Mouse (Mus musculus) CD4-positive, CD25-positive, alpha-beta regulatory T cell, adult 4 months (primary cell): ENCODE data around the gene Cacna2d3. TPM values are rescaled to one million over a fixed set of nuclear protein-coding genes. Genes with fewer than 3 reads are reported as not detected.

ENCODE experiments used
- ATAC-seq: one replicate; pipeline ENCODE4 v1.8.0; 2017
- polyA plus RNA-seq, 2 experiments: library from polyadenylated mRNA; unstranded; fragments of 100-300 nt; shearing (Covaris generic); gene quantifications; one replicate each; pipeline ENCODE4 v1.2.1; 2017

Gene Cacna2d3
- polyA plus RNA-seq, 2 experiments from 2014 or later: not detected

GRCm38 (mm10) chr14:29137006-29137579 lies 584.6 kb downstream of the Cacna2d3 start:
- no peak for ATAC-seq

GRCm38 (mm10) chr14:29134901-29135300 lies 586.8 kb downstream of the Cacna2d3 start:
- no peak for ATAC-seq

DNA sequence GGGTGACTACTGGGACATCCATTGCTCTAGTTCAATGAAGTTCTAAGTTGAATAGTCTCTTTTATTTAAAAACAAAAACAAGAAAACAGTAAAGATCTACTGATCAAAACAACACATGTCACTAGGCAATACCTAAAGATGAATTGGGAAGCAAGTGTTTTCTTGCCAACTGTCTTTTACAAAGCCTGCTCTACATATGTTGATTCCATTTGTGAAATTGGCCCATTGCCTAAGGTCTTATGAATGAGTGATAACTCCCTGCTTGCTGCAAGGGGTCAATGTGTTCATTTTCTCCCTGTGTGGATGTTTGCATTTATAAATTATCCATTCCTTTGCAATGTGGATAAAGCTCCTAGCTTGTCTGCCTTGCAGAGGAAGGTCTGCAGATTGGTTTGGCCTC lies 591.2 kb downstream of the Cacna2d3 start:
- no peak for ATAC-seq

DNA sequence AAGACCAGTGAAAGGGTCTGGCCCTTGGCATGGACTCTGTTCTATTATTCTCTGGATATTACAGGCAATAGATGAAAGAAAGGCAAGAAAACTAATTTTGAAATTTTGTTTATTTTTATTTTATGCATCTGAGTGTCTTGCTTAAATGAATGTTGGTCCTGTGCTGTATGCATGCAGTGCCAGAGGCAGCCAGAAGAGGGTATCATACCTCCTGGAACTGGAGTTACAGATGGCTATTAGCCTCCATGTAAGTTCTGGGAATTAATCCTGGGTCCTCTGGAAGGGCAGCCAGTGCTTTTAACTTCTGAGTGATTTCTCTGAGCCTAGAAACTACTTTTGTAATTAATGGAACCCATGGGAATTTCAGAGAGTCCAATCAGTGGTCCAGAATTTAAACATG lies 597.8 kb downstream of the Cacna2d3 start:
- no peak for ATAC-seq

GRCm38 (mm10) chr14:29122749-29123148 lies 598.9 kb downstream of the Cacna2d3 start:
- ATAC-seq: no peak

- no peak for ATAC-seq
Measured at GRCm38 (mm10) chr14:29113852-29114450, 607.7 kb downstream of the Cacna2d3 start.

GRCm38 (mm10) chr14:29111666-29112065 lies 610.0 kb downstream of the Cacna2d3 start:
- ATAC-seq: no peak

DNA sequence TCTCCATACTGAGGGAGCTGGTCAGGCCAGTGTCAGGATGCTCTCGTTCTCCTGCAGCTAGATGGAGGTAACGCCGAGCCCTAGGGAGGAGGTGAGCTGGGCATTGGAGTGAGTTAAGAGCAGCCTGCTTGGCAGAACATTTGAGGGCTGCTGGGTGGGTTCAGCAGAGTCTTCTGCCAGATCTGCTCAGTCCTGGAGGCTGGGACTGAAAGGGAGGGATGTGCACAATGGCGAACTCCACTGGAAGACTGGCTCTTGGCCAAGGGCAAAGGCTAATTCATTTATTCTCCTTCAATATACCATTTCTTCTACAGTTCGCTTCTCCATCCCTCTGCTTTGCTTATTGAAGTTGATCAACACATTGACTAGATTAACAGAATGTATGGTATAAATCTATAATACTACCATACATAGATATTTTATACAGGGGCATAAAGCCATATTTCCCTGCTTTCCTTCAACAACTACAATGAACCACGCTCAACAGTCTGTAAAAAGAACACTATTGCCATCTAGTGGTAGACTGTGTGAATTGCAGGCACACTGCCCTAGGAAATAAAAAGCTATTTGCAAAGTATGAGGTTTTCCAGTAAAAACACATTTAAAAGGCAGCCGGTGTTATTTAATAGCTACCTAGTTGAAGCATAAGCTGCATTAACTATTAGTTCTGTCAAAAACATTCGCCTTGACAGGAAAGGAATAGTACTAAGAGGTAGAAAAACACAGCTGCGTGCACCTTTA lies 611.1 kb downstream of the Cacna2d3 start:
- ATAC-seq: no peak

- no peak for ATAC-seq
Measured at GRCm38 (mm10) chr14:29107464-29107863, 614.2 kb downstream of the Cacna2d3 start.

- ATAC-seq: no peak
Measured at GRCm38 (mm10) chr14:29097776-29098175, 623.9 kb downstream of the Cacna2d3 start.

- ATAC-seq: no peak
Measured at GRCm38 (mm10) chr14:29095431-29095830, 626.2 kb downstream of the Cacna2d3 start.

DNA sequence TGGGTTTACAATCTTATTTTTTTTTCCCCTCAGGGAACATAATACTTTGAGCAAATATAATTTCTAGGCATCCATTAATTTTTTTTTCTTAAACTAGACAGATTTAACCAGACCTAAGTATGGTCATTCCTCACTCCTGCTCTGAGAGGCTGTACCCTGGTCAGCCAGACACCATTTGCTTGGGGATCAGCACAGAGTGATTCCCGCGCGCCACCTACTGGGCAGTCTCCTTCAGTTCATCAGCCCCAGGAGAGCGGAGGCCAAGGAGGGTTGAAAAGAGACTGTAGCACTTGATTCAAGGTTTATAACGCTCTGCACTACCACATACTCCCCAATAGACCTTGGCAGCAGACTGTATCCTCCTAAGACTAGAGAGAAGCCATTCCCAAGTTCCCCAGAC lies 631.6 kb downstream of the Cacna2d3 start:
- ATAC-seq: no peak

- no peak for ATAC-seq
Measured at GRCm38 (mm10) chr14:29086528-29086927, 635.1 kb downstream of the Cacna2d3 start.

DNA sequence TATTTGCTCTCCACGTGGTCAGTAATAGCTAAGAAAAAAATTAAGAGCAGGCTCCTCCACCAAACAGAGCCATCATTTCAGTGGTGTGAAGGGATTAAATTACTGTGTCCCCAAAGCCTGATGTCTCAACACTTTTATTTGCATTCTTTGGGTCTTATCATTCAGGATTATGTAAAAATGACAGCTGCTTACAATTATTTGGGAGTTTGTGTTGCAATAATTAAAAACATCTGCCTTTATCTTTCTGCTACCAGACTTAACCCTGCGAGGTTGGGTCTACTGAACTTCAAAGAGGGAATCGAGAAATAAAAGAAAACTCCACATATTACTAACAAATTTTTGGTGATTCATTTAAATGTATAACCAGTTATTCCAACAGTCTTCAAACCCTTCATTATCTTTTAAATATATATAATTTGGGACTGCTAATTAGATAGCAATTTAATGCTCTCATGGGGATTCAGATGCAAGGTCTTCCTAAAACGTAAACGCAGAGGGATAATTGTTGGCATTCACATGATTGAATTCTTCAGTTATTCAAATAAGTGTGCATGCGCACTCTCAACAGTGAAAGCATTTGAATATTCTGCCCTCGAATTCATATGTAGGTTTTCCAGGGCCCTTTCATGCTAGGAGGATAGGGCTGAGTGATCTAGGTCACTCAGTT lies 636.0 kb downstream of the Cacna2d3 start:
- no peak for ATAC-seq

DNA sequence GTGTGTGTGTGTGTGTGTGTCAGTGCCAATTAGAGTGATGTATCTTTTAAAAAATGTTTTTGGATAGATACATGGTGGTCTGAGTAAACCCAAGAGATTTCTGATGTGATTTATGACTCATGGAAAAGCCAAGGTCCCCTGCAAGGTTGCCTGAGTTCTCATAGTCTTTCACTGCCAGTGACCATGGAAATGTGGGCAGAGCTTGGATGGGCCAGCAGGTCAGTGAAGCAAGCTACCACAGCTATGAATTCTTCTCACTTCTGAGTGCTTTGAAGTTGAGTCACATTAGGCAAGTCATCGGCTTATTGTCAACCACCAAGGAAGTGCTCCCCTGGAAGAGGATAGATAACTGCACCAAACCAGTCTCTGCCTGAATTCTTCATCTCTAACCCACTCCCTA lies 639.5 kb downstream of the Cacna2d3 start:
- no peak for ATAC-seq

GRCm38 (mm10) chr14:29080630-29081029 lies 641.0 kb downstream of the Cacna2d3 start:
- ATAC-seq: no peak

- ATAC-seq: no peak
Measured at GRCm38 (mm10) chr14:29080228-29080627, 641.4 kb downstream of the Cacna2d3 start.

- ATAC-seq: no peak
Measured at GRCm38 (mm10) chr14:29077418-29077817, 644.2 kb downstream of the Cacna2d3 start.

DNA sequence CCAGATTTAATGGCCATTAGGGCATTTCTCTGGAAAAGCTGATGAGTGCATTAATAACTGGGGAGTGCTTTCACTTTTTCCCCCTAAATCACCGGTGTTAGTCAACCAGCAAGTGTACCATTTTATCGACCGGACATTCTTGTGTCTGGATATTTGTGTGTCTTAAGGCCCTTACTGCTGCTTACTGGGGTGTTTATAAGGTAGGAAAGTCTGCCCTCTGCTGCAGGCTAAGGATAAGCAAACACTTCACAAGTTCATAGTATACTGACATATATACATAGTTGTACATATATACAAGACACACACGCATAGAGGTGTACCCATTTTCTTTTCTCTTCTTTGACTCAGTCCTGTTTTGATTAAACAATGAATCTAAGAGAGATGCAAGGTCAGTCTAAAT lies 647.9 kb downstream of the Cacna2d3 start:
- ATAC-seq: no peak

GRCm38 (mm10) chr14:29062676-29063075 lies 659.0 kb downstream of the Cacna2d3 start:
- no peak for ATAC-seq

DNA sequence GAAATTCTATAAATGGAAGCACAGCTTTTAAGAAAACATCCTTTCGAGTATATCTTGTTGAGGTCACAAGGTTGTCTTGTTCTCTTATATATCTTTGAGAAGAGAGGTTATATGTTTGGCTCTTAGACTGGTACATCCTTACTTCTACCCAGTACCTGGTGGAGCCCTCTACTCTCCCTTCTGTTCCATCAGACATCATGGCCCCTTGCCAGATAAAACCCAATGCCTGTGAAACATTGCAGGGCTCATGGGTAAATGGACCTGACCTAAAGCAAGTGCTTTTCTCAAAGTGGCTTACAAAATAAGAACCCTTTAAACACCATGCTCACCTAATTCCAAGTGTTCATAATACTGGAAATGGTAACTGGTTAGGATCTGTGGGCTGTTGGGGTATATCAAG lies 660.2 kb downstream of the Cacna2d3 start:
- ATAC-seq: no peak

DNA sequence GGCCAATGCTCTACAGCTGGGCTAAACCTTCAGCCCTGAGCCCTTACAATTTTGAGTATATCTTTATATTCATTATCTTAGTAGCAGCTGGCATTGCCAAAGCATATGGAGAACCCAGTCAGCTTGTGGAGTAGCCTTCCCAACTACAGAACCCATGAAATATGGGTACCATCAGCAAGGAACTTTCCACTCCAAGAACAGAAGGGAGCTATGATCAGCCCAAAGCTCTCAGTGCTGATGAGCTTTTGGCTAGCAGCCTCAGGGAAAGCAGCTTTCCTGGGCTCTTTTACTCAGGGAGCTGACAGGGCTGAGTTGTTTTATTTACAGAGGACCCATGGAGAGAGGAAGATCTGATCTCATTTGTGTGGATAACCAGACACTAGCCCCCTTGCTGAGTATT lies 661.0 kb downstream of the Cacna2d3 start:
- no peak for ATAC-seq
